ENCODE assay signal across 7 mouse cellular contexts in the genomic region with DNA sequence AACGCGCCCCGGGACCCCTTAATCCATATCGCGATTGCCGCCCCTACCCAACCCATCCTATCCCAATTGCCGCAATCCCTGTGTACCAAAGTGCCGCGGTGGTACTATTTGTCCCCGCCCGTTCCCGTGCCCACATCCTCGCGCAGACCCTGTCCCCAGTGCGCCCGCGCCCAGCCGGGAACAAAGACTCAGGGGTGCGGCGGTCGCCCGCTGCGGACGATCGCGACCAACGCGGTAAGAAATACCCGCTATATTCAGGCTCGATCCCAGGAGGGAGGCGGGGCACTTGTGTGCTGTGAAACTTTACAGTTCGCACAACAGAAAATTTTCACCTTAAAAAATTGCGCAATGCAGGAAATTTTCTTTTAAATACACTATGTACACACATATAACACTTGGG. TPM values are rescaled to one million over a fixed set of nuclear protein-coding genes. Genes with fewer than 3 reads are reported as not detected.
A peak's percentile ranks its signal among the peaks of the same experiment; 100 is the strongest.
DNase-seq lines count a peak whose midpoint lies in the region; ATAC-seq and TF ChIP-seq lines count a peak whose summit lies in the region.

No protein-coding gene starts in this region.

- DNase-seq in lung, embryonic 14.5 days = peak; percentile 53
- no peak for DNase-seq in lung, postnatal 36 days
- no peak for DNase-seq in limb, embryonic 11.5 days (ENCODE audit: low spot score)
- no peak for DNase-seq in thymus, postnatal 25 days
- no peak for DNase-seq in spleen, adult 12 weeks (ENCODE audit: low spot score)

- H3K27me3 ChIP-seq in lung, embryonic 14.5 days (ENCODE audit: insufficient read depth, low read length) = no peaks in the 10 kb centered on the region
- no peaks in the 10 kb centered on the region for H3K27me3 ChIP-seq in embryonic facial prominence, embryonic 15.5 days
- H3K27me3 ChIP-seq in limb, embryonic 11.5 days (ENCODE audit: control insufficient read depth, insufficient read depth, low read length) = no peaks in the 10 kb centered on the region
- no peaks in the 10 kb centered on the region for H3K27me3 ChIP-seq in small intestine, adult 2 months (ENCODE audit: control insufficient read depth, insufficient read depth, low read length)

- peaks cover 4% of the 10 kb centered on the region; the same call in 1 of the 2 replicates for H3K4me1 ChIP-seq in lung, embryonic 14.5 days (ENCODE audit: insufficient read depth)
- H3K4me1 ChIP-seq in embryonic facial prominence, embryonic 15.5 days = peaks cover 46% of the 10 kb centered on the region
- H3K4me1 ChIP-seq in limb, embryonic 11.5 days (ENCODE audit: control insufficient read depth, insufficient read depth, low read length) = peaks cover 34% of the 10 kb centered on the region
- H3K4me1 ChIP-seq in small intestine, adult 2 months (ENCODE audit: control insufficient read depth, insufficient read depth, insufficient read length, low read length) = peaks cover 10% of the 10 kb centered on the region

- no peak for TF ChIP-seq CTCF in lung, embryonic 14.5 days (IDR thresholded peaks at IDR 0.05; ENCODE audit: low read depth)
- no peak for TF ChIP-seq CTCF in small intestine, adult 2 months (IDR thresholded peaks at IDR 0.05; ENCODE audit: extremely low read depth, insufficient read length, insufficient replicate concordance, low read depth, low read length)

- peaks cover 37% of the 10 kb centered on the region for H3K36me3 ChIP-seq in lung, embryonic 14.5 days (ENCODE audit: insufficient read depth)
- peaks cover 54% of the 10 kb centered on the region for H3K36me3 ChIP-seq in embryonic facial prominence, embryonic 15.5 days
- peaks cover 21% of the 10 kb centered on the region for H3K36me3 ChIP-seq in limb, embryonic 11.5 days (ENCODE audit: control insufficient read depth, insufficient read depth, low read length)
- peaks cover 14% of the 10 kb centered on the region for H3K36me3 ChIP-seq in small intestine, adult 2 months (ENCODE audit: control insufficient read depth, insufficient read depth, low read length)

- peak overlapping the region; percentile 65 for H3K9ac ChIP-seq in lung, embryonic 14.5 days
- peak overlapping the region; percentile 23; the same call in 1 of the 2 replicates for H3K9ac ChIP-seq in embryonic facial prominence, embryonic 15.5 days
- peak overlapping the region; percentile 82 for H3K9ac ChIP-seq in limb, embryonic 11.5 days (ENCODE audit: low read length)

- H3K4me2 ChIP-seq in lung, embryonic 14.5 days = peak overlapping the region; percentile 63
- peak overlapping the region; percentile 68 for H3K4me2 ChIP-seq in embryonic facial prominence, embryonic 15.5 days (replicated peaks)
- H3K4me2 ChIP-seq in limb, embryonic 11.5 days (ENCODE audit: low read depth, severe bottlenecking) = peak overlapping the region; percentile 27

- H3K27ac ChIP-seq in lung, embryonic 14.5 days (ENCODE audit: low read depth) = peak overlapping the region; percentile 76
- H3K27ac ChIP-seq in embryonic facial prominence, embryonic 15.5 days (replicated peaks) = no peak overlapping the region
- H3K27ac ChIP-seq in limb, embryonic 11.5 days (replicated peaks; ENCODE audit: low read depth, low read length) = peak overlapping the region; percentile 80
- no peak overlapping the region for H3K27ac ChIP-seq in small intestine, adult 2 months (ENCODE audit: insufficient read depth, low read depth, low read length)

- H3K4me3 ChIP-seq in lung, embryonic 14.5 days (ENCODE audit: low read depth, low read length) = peak overlapping the region; percentile 51
- H3K4me3 ChIP-seq in embryonic facial prominence, embryonic 15.5 days (replicated peaks) = peak overlapping the region; percentile 47
- peak overlapping the region; percentile 58 for H3K4me3 ChIP-seq in limb, embryonic 11.5 days (ENCODE audit: low read depth, low read length)
- H3K4me3 ChIP-seq in small intestine, adult 2 months (ENCODE audit: low read depth, low read length) = peak overlapping the region; percentile 33

- ATAC-seq in lung, embryonic 14.5 days (ENCODE audit: insufficient read depth) = no peak
- ATAC-seq in embryonic facial prominence, embryonic 15.5 days (ENCODE audit: insufficient number of reproducible peaks, low FRiP score, low TSS enrichment, low read depth) = no peak
- no peak for ATAC-seq in limb, embryonic 11.5 days (ENCODE audit: insufficient number of reproducible peaks, low FRiP score, low TSS enrichment, low read depth)

- WGBS in lung, embryonic 14.5 days = 57% methylated on average over 33 of the region's 33 CpGs
- 47% methylated on average over 33 of the region's 33 CpGs for WGBS in embryonic facial prominence, embryonic 15.5 days
- 51% methylated on average over 33 of the region's 33 CpGs for WGBS in limb, embryonic 11.5 days
- 61% methylated on average over 33 of the region's 33 CpGs for WGBS in small intestine, adult 2 months

- H3K9me3 ChIP-seq in lung, embryonic 14.5 days (ENCODE audit: low read depth, low read length) = peaks cover 35% of the 10 kb centered on the region
- H3K9me3 ChIP-seq in embryonic facial prominence, embryonic 15.5 days (replicated peaks) = peaks cover 9% of the 10 kb centered on the region; the same call in 1 of the 2 replicates
- peaks cover 14% of the 10 kb centered on the region; the same call in 1 of the 2 replicates for H3K9me3 ChIP-seq in limb, embryonic 11.5 days (ENCODE audit: control insufficient read depth, low read length)

- TF ChIP-seq POLR2A in small intestine, adult 2 months (IDR thresholded peaks at IDR 0.05; ENCODE audit: low read depth, low read length) = no peak

RNA-seq across cellular contexts. Expression of gene Nnat, which starts 0.4 kb away (rescaled TPM):
- 414 and 435 TPM in 2 replicates for polyA plus RNA-seq in lung, embryonic 14.5 days (2014; fragmentation: Nextera tagmentation; extraction: Ambion mirVana)
- 322 and 340 TPM in 2 replicates for polyA plus RNA-seq in embryonic facial prominence, embryonic 15.5 days (2015; fragmentation: Nextera tagmentation; extraction: Ambion mirVana)
- 1,283 and 1,480 TPM in 2 replicates for polyA plus RNA-seq in limb, embryonic 11.5 days (2014; fragmentation: Nextera tagmentation; extraction: Ambion mirVana)
- polyA plus RNA-seq in small intestine, adult 2 months (2012; rRNA removed) = 5.2 and 9.5 TPM in 2 replicates

RNA-seq across cellular contexts. Expression of gene Blcap, which starts 10.8 kb away (rescaled TPM):
- 49.3 and 49.8 TPM in 2 replicates for polyA plus RNA-seq in lung, embryonic 14.5 days (2014; fragmentation: Nextera tagmentation; extraction: Ambion mirVana)
- 54.2 and 57.1 TPM in 2 replicates for polyA plus RNA-seq in embryonic facial prominence, embryonic 15.5 days (2015; fragmentation: Nextera tagmentation; extraction: Ambion mirVana)
- 73.8 and 76.0 TPM in 2 replicates for polyA plus RNA-seq in limb, embryonic 11.5 days (2014; fragmentation: Nextera tagmentation; extraction: Ambion mirVana)
- 15.7 and 30.8 TPM in 2 replicates for polyA plus RNA-seq in small intestine, adult 2 months (2012; rRNA removed)

Comparison
In these comparisons a context has a peak if more than half of its experiments do, and no peak if none do; other contexts are left out.
1. H3K27ac ChIP-seq: peak in lung, embryonic 14.5 days (single experiment) and limb, embryonic 11.5 days (single experiment); none in embryonic facial prominence, embryonic 15.5 days (single experiment) and small intestine, adult 2 months (single experiment).
2. H3K9ac ChIP-seq: peak in every context shown above with its lines; median percentile 82 in limb, embryonic 11.5 days; 65 in lung, embryonic 14.5 days; 23 in embryonic facial prominence, embryonic 15.5 days.
3. RNA of gene Nnat, which starts 0.4 kb away (polyA plus RNA-seq): 1,283 to 1,480 TPM in limb, embryonic 11.5 days, 414 to 435 TPM in lung, embryonic 14.5 days and 322 to 340 TPM in embryonic facial prominence, embryonic 15.5 days; 5.2 to 9.5 TPM in small intestine, adult 2 months; every median in the first group is over 10 times any median in the second.
4. Peak in every context shown above with its lines, with median percentiles within 50 percentile points of each other: H3K4me2 ChIP-seq and H3K4me3 ChIP-seq.